Comparison of ENCODE assay signal across 8 mouse cellular contexts in genomic region chr17:47527581-47528300, GRCm38 (mm10). TPM values are rescaled to one million over a fixed set of nuclear protein-coding genes. Genes with fewer than 3 reads are reported as not detected.
DNase-seq lines count a peak whose midpoint lies in the region; ATAC-seq and TF ChIP-seq lines count a peak whose summit lies in the region.

No protein-coding gene starts in this region.

- TF ChIP-seq POLR2A in testis, adult 2 months (IDR thresholded peaks at IDR 0.05; ENCODE audit: control insufficient read depth, low read depth, low read length) = no peak

- no peaks in the 10 kb centered on the region for H3K9me3 ChIP-seq in lung, embryonic 14.5 days (ENCODE audit: low read depth, low read length)

- peak overlapping the region; percentile 4; the same call in 1 of the 2 replicates for H3K9ac ChIP-seq in lung, embryonic 14.5 days

- 20% methylated on average over 10 of the region's 10 CpGs for WGBS in lung, embryonic 14.5 days

- H3K4me2 ChIP-seq in lung, embryonic 14.5 days = peak overlapping the region; percentile 15

- no peak for TF ChIP-seq CTCF in testis, adult 2 months (IDR thresholded peaks at IDR 0.05; ENCODE audit: control insufficient read depth, insufficient read depth, insufficient replicate concordance, low read depth, low read length)
- TF ChIP-seq CTCF in lung, embryonic 14.5 days (IDR thresholded peaks at IDR 0.05; ENCODE audit: low read depth) = no peak

- peak overlapping the region; percentile 1 for H3K4me3 ChIP-seq in testis, adult 2 months (ENCODE audit: control insufficient read depth, low read depth, low read length)
- H3K4me3 ChIP-seq in lung, embryonic 14.5 days (ENCODE audit: low read depth, low read length) = no peak overlapping the region

- peak; percentile 87 for ATAC-seq in lung, embryonic 14.5 days (ENCODE audit: insufficient read depth)

- no peaks in the 10 kb centered on the region for H3K27me3 ChIP-seq in testis, adult 2 months (ENCODE audit: control insufficient read depth, insufficient read depth, low read length)
- H3K27me3 ChIP-seq in lung, embryonic 14.5 days (ENCODE audit: insufficient read depth, low read length) = no peaks in the 10 kb centered on the region

- H3K36me3 ChIP-seq in testis, adult 2 months (ENCODE audit: control insufficient read depth, insufficient read depth, low read length) = no peaks in the 10 kb centered on the region
- no peaks in the 10 kb centered on the region for H3K36me3 ChIP-seq in lung, embryonic 14.5 days (ENCODE audit: insufficient read depth)

- DNase-seq in testis, postnatal 10 days (ENCODE audit: low spot score) = no peak
- DNase-seq in heart, postnatal 4 days = peak; percentile 58
- DNase-seq in lung, embryonic 14.5 days = peak; percentile 86
- DNase-seq in thymus, postnatal 14 days = peak; percentile 70
- no peak for DNase-seq in right cerebral cortex, postnatal 10 days (ENCODE audit: low spot score in 2 of 2)
- DNase-seq in adrenal gland, postnatal 36 days = no peak
- no peak for DNase-seq in frontal cortex, postnatal 36 days (ENCODE audit: low spot score in 2 of 2)

- no peaks in the 10 kb centered on the region; the same call in 1 of the 2 replicates for H3K4me1 ChIP-seq in testis, adult 2 months (ENCODE audit: control insufficient read depth, insufficient read depth, low read length)
- peaks cover 22% of the 10 kb centered on the region for H3K4me1 ChIP-seq in lung, embryonic 14.5 days (ENCODE audit: insufficient read depth)

- no peak overlapping the region for H3K27ac ChIP-seq in testis, adult 2 months (ENCODE audit: control insufficient read depth, insufficient read depth, low read depth, low read length)
- peak overlapping the region; percentile 98 for H3K27ac ChIP-seq in lung, embryonic 14.5 days (ENCODE audit: low read depth)

RNA-seq across cellular contexts. Expression of gene Ccnd3, which starts 22.9 kb away (rescaled TPM):
- 253 and 256 TPM in 2 replicates for polyA plus RNA-seq in testis, adult 2 months (2012; rRNA removed)
- total RNA-seq in heart, postnatal 4 days (2021) = 100 to 1,000 TPM; 170 to 175 TPM
- 289 and 308 TPM in 2 replicates for polyA plus RNA-seq in lung, embryonic 14.5 days (2014; fragmentation: Nextera tagmentation; extraction: Ambion mirVana)
- 100 to 1,000 TPM; 408 to 430 TPM for total RNA-seq in adrenal gland, postnatal 36 days (2021)

RNA-seq across cellular contexts. Expression of gene Taf8, which starts 25.6 kb away (rescaled TPM):
- 15.3 and 17.3 TPM in 2 replicates for polyA plus RNA-seq in testis, adult 2 months (2012; rRNA removed)
- 10 to 100 TPM; 13.7 to 14.6 TPM for total RNA-seq in heart, postnatal 4 days (2021)
- polyA plus RNA-seq in lung, embryonic 14.5 days (2014; fragmentation: Nextera tagmentation; extraction: Ambion mirVana) = 22.1 and 26.8 TPM in 2 replicates
- 10 to 100 TPM; 18.5 to 21.2 TPM for total RNA-seq in adrenal gland, postnatal 36 days (2021)

Comparison
In these comparisons a context has a peak if more than half of its experiments do, and no peak if none do; other contexts are left out.
1. DNase-seq: peak in heart, postnatal 4 days (single experiment), lung, embryonic 14.5 days (single experiment) and thymus, postnatal 14 days (single experiment); none in testis, postnatal 10 days (single experiment), right cerebral cortex, postnatal 10 days (0 of 2), adrenal gland, postnatal 36 days (0 of 2) and frontal cortex, postnatal 36 days (0 of 2).